Mouse (Mus musculus): ENCODE measurements around the gene Zscan2. TPM values are rescaled to one million over a fixed set of nuclear protein-coding genes. Genes with fewer than 3 reads are reported as not detected.

Zscan2 gene
- total RNA-seq, 1 experiment from 2014 or later = 24.0 TPM

DNA sequence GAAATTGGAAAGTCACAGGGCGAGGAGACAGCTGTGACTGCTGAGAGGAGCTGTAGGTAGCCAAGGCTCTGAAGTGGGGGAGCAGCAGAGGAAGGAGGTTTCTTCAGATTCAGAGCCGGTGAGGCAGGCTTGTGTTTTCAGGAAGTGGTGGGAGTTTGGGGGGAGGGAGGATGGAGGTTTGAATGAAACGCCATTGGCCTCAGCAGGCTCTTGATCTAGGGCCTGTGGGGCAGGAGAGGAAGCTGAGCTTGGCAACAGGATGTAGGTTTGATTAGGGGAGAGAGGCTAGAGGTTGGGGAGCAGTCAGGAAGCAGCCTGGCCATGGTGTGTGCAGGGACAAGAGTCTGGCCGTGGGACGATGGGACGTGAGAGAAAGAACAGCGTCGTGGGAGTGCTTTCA, 4.1 kb downstream of the Zscan2 start:
- peak; percentile 78 to 79 for ATAC-seq (replicated peaks in 1 of 2; ENCODE audit: insufficient read depth in 1 of 2, low FRiP score in 2 of 2, low TSS enrichment in 1 of 2, low read depth in 1 of 2, poor library complexity in 2 of 2, severe bottlenecking in 2 of 2)

DNA sequence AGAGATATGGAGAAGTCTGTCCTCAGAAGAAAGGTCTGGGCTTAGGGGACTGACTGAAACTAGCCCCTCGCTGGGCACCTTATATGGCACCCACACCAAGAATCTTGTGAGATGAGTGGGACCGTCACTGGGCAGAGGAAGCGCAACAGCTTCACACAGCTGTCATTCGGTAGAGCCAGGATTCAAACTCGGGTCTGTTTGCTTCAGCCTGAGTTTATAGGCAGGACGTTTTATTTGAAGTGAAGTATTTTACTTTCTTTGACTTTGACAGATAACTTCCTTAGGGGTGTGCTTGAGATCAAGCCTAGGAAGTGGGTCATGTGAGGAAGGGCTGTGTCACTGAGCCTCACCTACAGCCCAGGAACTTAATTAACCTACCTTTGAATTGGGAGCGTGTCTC, 4.8 kb downstream of the Zscan2 start:
- ATAC-seq (replicated peaks in 1 of 2; ENCODE audit: insufficient read depth in 1 of 2, low FRiP score in 2 of 2, low TSS enrichment in 1 of 2, low read depth in 1 of 2, poor library complexity in 2 of 2, severe bottlenecking in 2 of 2) = no peak

GRCm38 (mm10) chr7:80866514-80867147, 5.9 kb downstream of the Zscan2 start:
- ATAC-seq (replicated peaks in 1 of 2; ENCODE audit: insufficient read depth in 1 of 2, low FRiP score in 2 of 2, low TSS enrichment in 1 of 2, low read depth in 1 of 2, poor library complexity in 2 of 2, severe bottlenecking in 2 of 2) = no peak

DNA sequence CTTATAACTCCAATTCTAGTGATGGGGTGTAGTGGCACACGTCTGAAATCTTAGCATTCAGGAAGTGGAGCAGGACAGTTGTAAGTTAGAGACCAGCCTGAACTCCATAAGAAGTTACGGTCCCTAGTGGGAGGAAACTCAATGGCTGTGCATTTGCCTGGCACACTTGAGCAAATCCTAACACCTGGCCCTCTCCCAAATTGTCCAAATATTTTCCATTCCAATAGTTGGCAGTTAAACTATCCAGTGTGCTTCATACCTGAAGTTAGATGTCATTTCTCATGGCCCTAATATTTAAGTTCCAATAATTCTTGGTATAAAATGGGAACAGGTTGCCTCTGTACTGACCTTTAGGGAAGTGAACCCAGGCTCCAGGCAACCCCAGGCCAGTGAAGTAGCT, 8.0 kb downstream of the Zscan2 start:
- no peak for ATAC-seq (replicated peaks in 1 of 2; ENCODE audit: insufficient read depth in 1 of 2, low FRiP score in 2 of 2, low TSS enrichment in 1 of 2, low read depth in 1 of 2, poor library complexity in 2 of 2, severe bottlenecking in 2 of 2)

DNA sequence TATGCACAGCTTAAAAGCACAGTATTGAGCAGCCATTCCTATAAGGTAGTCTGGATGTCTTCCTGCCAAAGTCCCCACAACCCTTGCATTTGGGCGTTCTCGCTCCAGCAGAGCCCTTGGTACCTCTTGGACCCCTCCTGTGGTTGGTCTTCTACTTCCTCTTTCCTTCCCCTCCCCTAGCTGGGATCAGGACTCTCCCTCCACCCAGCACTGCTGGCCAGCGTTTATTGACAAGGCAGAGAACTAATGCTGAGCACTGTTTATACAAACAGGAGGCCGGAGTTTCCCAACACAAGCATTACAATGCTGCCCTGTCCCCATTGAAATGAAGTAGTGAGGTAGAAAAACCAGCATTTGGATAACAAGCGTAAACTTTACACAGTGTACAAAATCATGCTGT, 12.3 kb downstream of the Zscan2 start:
- peak; percentile 53 to 62 for ATAC-seq (replicated peaks in 1 of 2; ENCODE audit: insufficient read depth in 1 of 2, low FRiP score in 2 of 2, low TSS enrichment in 1 of 2, low read depth in 1 of 2, poor library complexity in 2 of 2, severe bottlenecking in 2 of 2)

DNA sequence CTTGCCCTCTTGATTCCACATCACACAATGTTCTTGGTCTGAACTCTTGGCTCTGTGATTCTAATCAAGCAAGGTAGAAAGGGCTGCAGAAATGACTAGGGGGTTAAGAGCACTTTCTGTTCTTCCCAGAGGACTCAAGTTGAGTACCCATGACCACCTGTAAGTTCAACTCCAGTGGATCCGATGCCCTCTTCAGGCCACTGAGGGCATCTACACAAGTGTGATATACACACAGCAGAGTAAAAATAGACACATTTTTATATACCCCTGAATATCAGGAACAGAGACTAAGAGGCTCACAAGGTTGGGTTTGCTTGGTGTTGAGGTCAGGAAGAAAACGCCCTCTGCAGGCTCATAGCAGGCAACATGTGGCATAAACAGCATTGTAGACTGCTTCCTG, 12.9 kb downstream of the Zscan2 start:
- no peak for ATAC-seq (replicated peaks in 1 of 2; ENCODE audit: insufficient read depth in 1 of 2, low FRiP score in 2 of 2, low TSS enrichment in 1 of 2, low read depth in 1 of 2, poor library complexity in 2 of 2, severe bottlenecking in 2 of 2)

DNA sequence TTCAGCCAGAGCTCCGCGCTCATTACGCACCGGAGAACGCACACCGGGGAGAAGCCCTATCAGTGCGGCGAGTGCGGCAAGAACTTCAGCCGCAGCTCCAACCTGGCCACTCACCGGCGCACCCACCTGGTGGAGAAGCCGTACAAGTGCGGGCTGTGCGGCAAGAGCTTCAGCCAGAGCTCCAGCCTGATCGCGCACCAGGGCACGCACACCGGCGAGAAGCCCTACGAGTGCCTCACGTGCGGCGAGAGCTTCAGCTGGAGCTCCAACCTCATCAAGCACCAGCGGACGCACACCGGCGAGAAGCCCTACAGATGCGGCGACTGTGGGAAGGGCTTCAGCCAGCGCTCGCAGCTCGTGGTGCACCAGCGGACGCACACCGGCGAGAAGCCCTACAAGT, 15.0 kb downstream of the Zscan2 start:
- no peak for ATAC-seq (replicated peaks in 1 of 2; ENCODE audit: insufficient read depth in 1 of 2, low FRiP score in 2 of 2, low TSS enrichment in 1 of 2, low read depth in 1 of 2, poor library complexity in 2 of 2, severe bottlenecking in 2 of 2)

DNA sequence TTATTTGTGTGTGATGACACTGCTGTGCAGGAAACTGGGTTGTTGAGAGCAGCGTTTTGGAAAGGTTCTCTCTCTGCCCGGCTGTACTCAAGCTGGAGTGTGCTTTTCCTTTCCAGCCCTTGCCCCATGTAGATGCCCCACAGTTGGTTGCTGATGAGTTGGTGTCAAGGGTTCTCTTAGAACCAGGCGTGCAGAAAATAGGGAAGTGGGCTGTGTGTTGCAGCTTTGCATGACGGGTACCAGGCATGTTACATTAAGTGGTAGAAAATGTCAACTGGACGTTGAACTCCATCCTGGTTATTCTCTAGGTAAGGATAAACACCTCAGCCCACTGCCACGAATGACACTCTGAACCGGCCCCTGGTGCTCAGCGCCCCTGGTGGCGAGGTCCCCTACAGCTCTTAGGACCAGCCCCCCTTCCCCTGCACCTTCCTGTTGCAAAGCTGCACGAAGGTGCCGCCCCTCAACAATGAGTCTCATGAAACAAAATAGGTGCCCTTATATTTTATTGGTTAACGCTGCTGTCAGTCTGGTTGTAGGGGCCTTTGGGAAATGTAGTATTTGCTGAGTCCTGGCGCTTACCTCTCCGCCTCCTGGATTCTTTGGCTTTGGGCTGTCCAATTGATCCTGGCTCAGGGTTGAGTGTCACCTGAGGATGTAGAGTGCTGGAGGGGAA, 22.2 kb downstream of the Zscan2 start:
- peak; percentile 97 to 99 for ATAC-seq (replicated peaks in 1 of 2; ENCODE audit: insufficient read depth in 1 of 2, low FRiP score in 2 of 2, low TSS enrichment in 1 of 2, low read depth in 1 of 2, poor library complexity in 2 of 2, severe bottlenecking in 2 of 2)

DNA sequence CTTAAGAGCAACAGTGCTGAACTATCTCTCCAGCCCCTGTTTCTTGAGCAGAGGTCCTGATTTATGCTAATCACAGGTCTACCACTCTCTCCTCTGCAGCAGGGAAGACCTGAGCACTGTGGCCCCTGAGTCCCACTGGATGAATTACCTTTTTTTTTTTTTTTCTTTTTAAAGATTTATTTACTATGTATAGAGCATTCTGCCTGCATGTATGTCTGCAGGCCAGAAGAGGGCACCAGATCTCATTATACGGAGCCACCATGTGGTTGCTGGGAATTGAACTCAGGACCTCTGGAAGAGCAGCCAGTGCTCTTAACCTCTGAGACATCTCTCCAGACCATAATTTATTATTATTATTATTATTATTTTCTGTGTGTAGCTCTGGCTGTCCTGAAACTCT, 24.9 kb downstream of the Zscan2 start:
- ATAC-seq (replicated peaks in 1 of 2; ENCODE audit: insufficient read depth in 1 of 2, low FRiP score in 2 of 2, low TSS enrichment in 1 of 2, low read depth in 1 of 2, poor library complexity in 2 of 2, severe bottlenecking in 2 of 2) = no peak

- ATAC-seq (replicated peaks in 1 of 2; ENCODE audit: insufficient read depth in 1 of 2, low FRiP score in 2 of 2, low TSS enrichment in 1 of 2, low read depth in 1 of 2, poor library complexity in 2 of 2, severe bottlenecking in 2 of 2) = no peak
Observed at GRCm38 (mm10) chr7:80888595-80888994, 27.9 kb downstream of the Zscan2 start.

- ATAC-seq (replicated peaks in 1 of 2; ENCODE audit: insufficient read depth in 1 of 2, low FRiP score in 2 of 2, low TSS enrichment in 1 of 2, low read depth in 1 of 2, poor library complexity in 2 of 2, severe bottlenecking in 2 of 2) = peak; percentile 58 to 64; a peak in 3 of 4 replicates
Observed at GRCm38 (mm10) chr7:80889021-80889511, 28.3 kb downstream of the Zscan2 start.

- peak; percentile 65 to 68 for ATAC-seq (replicated peaks in 1 of 2; ENCODE audit: insufficient read depth in 1 of 2, low FRiP score in 2 of 2, low TSS enrichment in 1 of 2, low read depth in 1 of 2, poor library complexity in 2 of 2, severe bottlenecking in 2 of 2)
Observed at GRCm38 (mm10) chr7:80889841-80890241, 29.1 kb downstream of the Zscan2 start.

DNA sequence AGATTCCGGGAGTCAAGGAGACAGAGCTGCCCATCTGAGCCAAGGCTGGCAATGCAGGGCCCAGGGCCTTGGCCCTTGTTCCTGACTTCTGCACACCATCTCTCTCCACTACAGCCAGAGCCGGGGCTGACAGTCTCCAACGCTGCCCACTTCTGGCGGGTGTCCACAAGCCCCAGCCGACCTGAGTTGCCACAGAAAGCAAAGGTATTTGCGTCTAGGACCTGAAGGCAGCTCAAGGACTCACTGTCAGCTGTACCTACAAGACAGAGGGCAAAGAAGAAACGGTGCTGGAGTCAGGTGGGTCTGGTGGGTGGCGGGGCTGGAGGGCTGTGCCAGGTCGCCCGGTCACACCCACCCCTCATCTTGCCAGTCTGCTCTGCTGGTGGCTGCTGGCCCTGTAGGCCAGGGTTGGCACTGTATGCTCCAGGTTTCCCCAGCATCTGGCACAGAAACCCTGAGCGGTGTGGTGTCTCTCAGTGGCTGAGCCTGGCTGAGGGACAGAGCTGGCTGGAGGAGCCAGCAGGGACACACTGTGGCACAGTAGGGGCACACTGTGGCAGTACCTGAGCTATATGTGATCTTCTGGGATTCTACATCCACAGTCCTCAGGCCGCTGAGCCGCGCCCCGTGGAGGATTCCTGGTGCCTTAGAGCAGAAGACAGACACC, 32.5 kb downstream of the Zscan2 start:
- no peak for ATAC-seq (replicated peaks in 1 of 2; ENCODE audit: insufficient read depth in 1 of 2, low FRiP score in 2 of 2, low TSS enrichment in 1 of 2, low read depth in 1 of 2, poor library complexity in 2 of 2, severe bottlenecking in 2 of 2)

- ATAC-seq (replicated peaks in 1 of 2; ENCODE audit: insufficient read depth in 1 of 2, low FRiP score in 2 of 2, low TSS enrichment in 1 of 2, low read depth in 1 of 2, poor library complexity in 2 of 2, severe bottlenecking in 2 of 2) = no peak
Observed at GRCm38 (mm10) chr7:80893753-80894129, 33.0 kb downstream of the Zscan2 start.

GRCm38 (mm10) chr7:80894196-80894595, 33.5 kb downstream of the Zscan2 start:
- ATAC-seq (replicated peaks in 1 of 2; ENCODE audit: insufficient read depth in 1 of 2, low FRiP score in 2 of 2, low TSS enrichment in 1 of 2, low read depth in 1 of 2, poor library complexity in 2 of 2, severe bottlenecking in 2 of 2) = no peak

GRCm38 (mm10) chr7:80894815-80895519, 34.2 kb downstream of the Zscan2 start:
- no peak for ATAC-seq (replicated peaks in 1 of 2; ENCODE audit: insufficient read depth in 1 of 2, low FRiP score in 2 of 2, low TSS enrichment in 1 of 2, low read depth in 1 of 2, poor library complexity in 2 of 2, severe bottlenecking in 2 of 2)

GRCm38 (mm10) chr7:80897134-80897533, 36.4 kb downstream of the Zscan2 start:
- ATAC-seq (replicated peaks in 1 of 2; ENCODE audit: insufficient read depth in 1 of 2, low FRiP score in 2 of 2, low TSS enrichment in 1 of 2, low read depth in 1 of 2, poor library complexity in 2 of 2, severe bottlenecking in 2 of 2) = no peak

- no peak for ATAC-seq (replicated peaks in 1 of 2; ENCODE audit: insufficient read depth in 1 of 2, low FRiP score in 2 of 2, low TSS enrichment in 1 of 2, low read depth in 1 of 2, poor library complexity in 2 of 2, severe bottlenecking in 2 of 2)
Observed at GRCm38 (mm10) chr7:80897721-80898120, 37.0 kb downstream of the Zscan2 start.
